Mouse (Mus musculus) hindbrain, embryonic 14.5 days (tissue): ENCODE results near the gene Ldhc. TPM values are rescaled to one million over a fixed set of nuclear protein-coding genes. Genes with fewer than 3 reads are reported as not detected.
"Not testable (repeated sequence)": the region's sequence is repeated elsewhere in the genome, so short reads cannot be mapped to it uniquely, and the experiment has no call there.

Source experiments
- ATAC-seq: fragments of 200-750 bp; cut with Nextera tagmentation; 2 replicates; pipeline ENCODE4 v1.8.0; 2017; ENCODE audit warnings: moderate number of reproducible peaks, mild to moderate bottlenecking, moderate TSS enrichment, moderate library complexity; ENCODE audit not compliant: low FRiP score
- DNase-seq: peaks from one replicate; pipeline ENCODE4 v3.0.0-alpha.2; 2015; ENCODE audit warnings: low spot score
- H3K27ac ChIP-seq: fragments of 300-500 bp; sonication (generic); 2 replicates; pipeline ENCODE4 v1.5.1; 2014; ENCODE audit warnings: mild to moderate bottlenecking, moderate library complexity
- H3K27me3 ChIP-seq: fragments of 300-500 bp; sonication (generic); 2 replicates; pipeline ENCODE4 v1.6.1; 2014; ENCODE audit warnings: mild to moderate bottlenecking, low read length, mixed read lengths; ENCODE audit not compliant: control insufficient read depth, insufficient read depth
- H3K36me3 ChIP-seq: fragments of 300-500 bp; sonication (generic); replicated peaks from 2 replicates; pipeline ENCODE4 v1.6.1; 2014; ENCODE audit not compliant: control insufficient read depth, insufficient read depth
- H3K4me1 ChIP-seq: fragments of 300-500 bp; sonication (generic); replicated peaks from 2 replicates; pipeline ENCODE4 v1.6.1; 2014; ENCODE audit warnings: antibody characterized with exemption, low read length, mixed read lengths; ENCODE audit not compliant: control insufficient read depth, insufficient read depth
- H3K4me2 ChIP-seq: fragments of 300-500 bp; sonication (generic); replicated peaks from 2 replicates; pipeline ENCODE4 v1.6.1; 2014; ENCODE audit warnings: mild to moderate bottlenecking, moderate library complexity
- H3K4me3 ChIP-seq: fragments of 300-500 bp; sonication (generic); replicated peaks from 2 replicates; pipeline ENCODE4 v1.5.1; 2014; ENCODE audit warnings: mild to moderate bottlenecking, low read length
- H3K9ac ChIP-seq: fragments of 300-500 bp; sonication (generic); 2 replicates; pipeline ENCODE4 v1.6.1; 2014
- H3K9me3 ChIP-seq: fragments of 300-500 bp; sonication (generic); 2 replicates; pipeline ENCODE4 v1.6.1; 2016; ENCODE audit warnings: low read length; ENCODE audit not compliant: control insufficient read depth
- WGBS: fragments of 180-500 bp; shearing (Covaris S2); extraction: QIAGEN DNeasy Blood & Tissue Kit; methylation state at CpG from one replicate; pipeline ENCODE4 v1.1.7; 2014; 5-methylcytosine and 5-hydroxymethylcytosine counted together
- polyA plus RNA-seq: library from polyadenylated mRNA; unstranded; fragments of >200 nt; fragmentation: Nextera tagmentation; extraction: Ambion mirVana; gene quantifications from 2 replicates; pipeline ENCODE4 v1.2.1, GENCODE M21; 2014

Ldhc gene
- polyA plus RNA-seq = 0.19 and 0.29 TPM in 2 replicates

DNA sequence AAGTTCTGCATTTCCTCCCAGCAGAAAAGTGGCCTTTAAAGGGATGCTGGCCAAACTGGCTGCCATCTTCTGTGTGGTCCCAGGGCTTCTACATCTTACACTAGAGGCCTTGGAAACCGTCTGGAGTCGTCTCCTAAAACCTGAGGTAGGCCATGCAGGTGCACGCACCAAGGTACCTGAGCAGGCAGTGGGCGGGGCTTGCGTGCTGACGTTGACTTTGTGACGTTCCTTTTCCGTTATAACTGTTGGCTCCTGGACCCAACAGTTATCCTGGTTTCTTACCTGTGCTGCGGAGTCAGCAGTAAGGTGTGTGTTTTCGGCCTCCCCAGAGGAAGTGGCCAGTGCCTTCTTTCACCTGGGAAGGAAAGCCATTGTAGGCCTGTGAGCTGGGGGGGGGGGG lies at the start of gene Ldhc:
Gene Ldhc, plus strand, starts transcription at position 208 of the 400 bp plus-strand sequence.
- DNase-seq (no peak), ATAC-seq (no peak)
- 48% methylated on average over 10 of the region's 10 CpGs for WGBS
- H3K9me3 ChIP-seq = no peaks in the 10 kb centered on the region
- H3K27me3 ChIP-seq = no peaks in the 10 kb centered on the region
- H3K9ac ChIP-seq = no peak within 1 kb of the TSS
- H3K4me1 ChIP-seq = no peaks in the 10 kb centered on the region
- 0 out of 2 replicates have a peak, but pooled peaks cover 4% of the 10 kb centered on the region for H3K36me3 ChIP-seq
- H3K4me2 ChIP-seq = no peak within 1 kb of the TSS
- H3K4me3 ChIP-seq = no peak within 1 kb of the TSS
- H3K27ac ChIP-seq = no peak within 1 kb of the TSS

DNA sequence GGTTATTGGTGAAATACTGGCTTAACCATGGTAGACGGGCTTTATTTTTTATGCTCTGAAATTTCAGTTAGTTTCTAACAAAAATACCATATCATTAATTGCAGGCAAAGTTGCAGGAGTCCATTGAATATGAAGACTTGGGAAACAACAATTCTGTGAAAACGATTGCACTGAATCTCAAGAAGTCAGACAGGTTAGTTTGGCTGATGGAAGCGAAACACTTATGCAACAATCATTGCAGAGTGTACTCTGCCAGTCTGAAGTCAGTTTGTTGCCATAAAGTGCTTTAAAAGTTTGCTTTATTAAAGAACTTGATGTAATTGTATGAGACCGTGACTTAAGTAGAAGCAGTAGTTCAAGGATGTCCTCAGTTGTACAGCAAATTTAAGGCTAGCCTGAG lies 47.0 kb upstream of the Ldhc start:
- no peak overlapping the region for H3K4me3 ChIP-seq
- no peaks in the 10 kb centered on the region for H3K9me3 ChIP-seq
- H3K9ac ChIP-seq = no peak overlapping the region
- H3K36me3 ChIP-seq = peaks cover 98% of the 10 kb centered on the region
- no peaks in the 10 kb centered on the region for H3K27me3 ChIP-seq
- no peak overlapping the region for H3K4me2 ChIP-seq
- H3K27ac ChIP-seq = no peak overlapping the region
- ATAC-seq (no peak), DNase-seq (no peak)
- no peaks in the 10 kb centered on the region for H3K4me1 ChIP-seq
- WGBS = 92% methylated on average over 4 of the region's 4 CpGs

DNA sequence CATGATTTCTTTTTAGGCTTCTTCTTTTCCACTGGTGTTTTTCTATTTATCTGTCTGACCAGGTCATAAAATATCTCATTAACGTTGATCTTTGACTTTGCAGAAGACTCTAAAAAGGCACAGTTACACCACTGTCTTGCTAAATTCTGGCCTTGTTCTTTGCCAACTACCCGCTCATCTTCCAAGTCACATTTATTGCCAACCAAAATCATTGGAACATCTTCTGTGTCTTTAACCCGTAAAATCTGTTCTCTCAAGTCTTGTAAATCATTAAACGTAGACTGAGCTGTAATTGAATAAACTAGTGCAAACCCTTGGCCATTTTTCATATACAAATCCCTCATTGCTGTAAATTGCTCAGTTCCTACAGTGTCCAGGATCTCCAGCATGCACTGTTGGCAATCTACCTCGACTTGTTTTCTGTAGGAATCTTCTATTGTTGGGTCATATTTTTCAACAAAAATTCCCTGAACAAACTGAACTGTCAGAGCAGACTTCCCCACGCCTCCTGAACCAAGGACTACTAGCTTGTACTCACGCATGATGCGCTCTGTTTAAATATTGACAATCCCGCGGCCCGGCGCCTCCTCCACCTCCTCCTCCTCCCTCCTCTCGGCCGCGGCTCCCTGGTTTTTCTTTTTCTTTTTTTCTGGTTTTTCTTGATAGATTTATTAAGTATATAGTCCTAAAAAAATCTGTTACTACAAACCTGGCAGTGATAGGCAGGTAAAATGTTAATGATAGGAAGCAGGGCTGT lies 39.9 kb upstream of the Ldhc start:
- not testable (repeated sequence) for H3K9ac ChIP-seq, H3K27me3 ChIP-seq, ATAC-seq, H3K4me2 ChIP-seq, H3K9me3 ChIP-seq, DNase-seq, H3K4me3 ChIP-seq, H3K4me1 ChIP-seq, H3K27ac ChIP-seq
- peaks cover 73% of the 10 kb centered on the region for H3K36me3 ChIP-seq
- 90% methylated on average over 15 of the region's 15 CpGs for WGBS

GRCm38 (mm10) chr7:46827046-46827802 lies 33.8 kb upstream of the Ldhc start:
- Histone ChIP-seq H3K4me1 (no peaks in the 10 kb centered on the region), H3K4me2 (no peak overlapping the region), H3K9me3 (no peaks in the 10 kb centered on the region), H3K27ac (no peak overlapping the region), H3K9ac (no peak overlapping the region), H3K4me3 (no peak overlapping the region), H3K36me3 (peaks cover 20% of the 10 kb centered on the region), H3K27me3 (no peaks in the 10 kb centered on the region)
- ATAC-seq (no peak), DNase-seq (no peak)
- WGBS = 83% methylated on average over 20 of the region's 20 CpGs

DNA sequence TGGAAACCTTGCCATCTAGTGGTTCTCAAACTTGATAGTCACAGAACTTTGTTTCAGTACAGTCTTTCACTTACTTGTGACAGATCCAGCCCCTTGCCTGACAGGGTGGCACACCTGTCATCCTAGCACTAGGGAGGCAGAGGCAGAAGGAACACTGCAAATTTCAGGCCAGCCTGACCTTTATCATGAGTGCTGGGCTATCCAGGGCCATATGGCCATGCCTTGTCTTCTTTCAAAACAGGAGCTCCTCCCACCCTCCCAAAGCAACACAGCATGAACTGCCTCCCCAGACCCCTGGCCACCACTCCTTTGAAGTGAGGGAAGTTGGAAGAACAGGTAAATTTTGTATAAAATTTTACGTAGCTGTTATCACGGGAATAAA lies 33.2 kb upstream of the Ldhc start:
- H3K4me2 ChIP-seq = no peak overlapping the region
- no peaks in the 10 kb centered on the region for H3K27me3 ChIP-seq
- ATAC-seq (no peak), DNase-seq (no peak)
- no peaks in the 10 kb centered on the region for H3K9me3 ChIP-seq
- H3K27ac ChIP-seq = no peak overlapping the region
- H3K4me3 ChIP-seq = no peak overlapping the region
- 90% methylated on average over 2 of the region's 2 CpGs for WGBS
- no peak overlapping the region for H3K9ac ChIP-seq
- no peaks in the 10 kb centered on the region for H3K4me1 ChIP-seq
- H3K36me3 ChIP-seq = peaks cover 15% of the 10 kb centered on the region

DNA sequence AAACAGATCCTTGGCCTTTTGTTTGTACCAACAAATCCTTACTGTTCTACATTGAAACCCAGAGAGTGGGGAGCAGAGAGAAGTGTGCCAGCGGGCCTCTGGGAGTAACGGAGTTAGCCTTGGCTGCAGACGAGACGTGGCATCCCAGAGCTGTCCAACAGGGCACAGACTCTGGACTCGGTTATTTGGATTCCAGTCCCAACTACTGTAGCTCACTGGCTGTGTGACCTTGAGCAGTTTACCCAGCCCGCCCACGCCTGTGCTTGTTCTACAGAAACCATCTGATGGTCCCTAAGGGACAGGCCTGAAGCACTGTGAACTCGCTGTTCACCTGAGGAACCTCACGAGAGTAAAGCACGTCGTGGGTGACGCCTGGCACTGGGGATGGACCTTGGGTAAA lies 31.1 kb upstream of the Ldhc start:
- no peaks in the 10 kb centered on the region for H3K36me3 ChIP-seq
- no peaks in the 10 kb centered on the region for H3K9me3 ChIP-seq
- no peaks in the 10 kb centered on the region for H3K27me3 ChIP-seq
- H3K27ac ChIP-seq = no peak overlapping the region
- H3K9ac ChIP-seq = no peak overlapping the region
- ATAC-seq (no peak), DNase-seq (no peak)
- WGBS = 86% methylated on average over 12 of the region's 12 CpGs
- H3K4me2 ChIP-seq = no peak overlapping the region
- H3K4me3 ChIP-seq = no peak overlapping the region
- H3K4me1 ChIP-seq = peaks cover 1% of the 10 kb centered on the region; the same call in 1 of the 2 replicates

DNA sequence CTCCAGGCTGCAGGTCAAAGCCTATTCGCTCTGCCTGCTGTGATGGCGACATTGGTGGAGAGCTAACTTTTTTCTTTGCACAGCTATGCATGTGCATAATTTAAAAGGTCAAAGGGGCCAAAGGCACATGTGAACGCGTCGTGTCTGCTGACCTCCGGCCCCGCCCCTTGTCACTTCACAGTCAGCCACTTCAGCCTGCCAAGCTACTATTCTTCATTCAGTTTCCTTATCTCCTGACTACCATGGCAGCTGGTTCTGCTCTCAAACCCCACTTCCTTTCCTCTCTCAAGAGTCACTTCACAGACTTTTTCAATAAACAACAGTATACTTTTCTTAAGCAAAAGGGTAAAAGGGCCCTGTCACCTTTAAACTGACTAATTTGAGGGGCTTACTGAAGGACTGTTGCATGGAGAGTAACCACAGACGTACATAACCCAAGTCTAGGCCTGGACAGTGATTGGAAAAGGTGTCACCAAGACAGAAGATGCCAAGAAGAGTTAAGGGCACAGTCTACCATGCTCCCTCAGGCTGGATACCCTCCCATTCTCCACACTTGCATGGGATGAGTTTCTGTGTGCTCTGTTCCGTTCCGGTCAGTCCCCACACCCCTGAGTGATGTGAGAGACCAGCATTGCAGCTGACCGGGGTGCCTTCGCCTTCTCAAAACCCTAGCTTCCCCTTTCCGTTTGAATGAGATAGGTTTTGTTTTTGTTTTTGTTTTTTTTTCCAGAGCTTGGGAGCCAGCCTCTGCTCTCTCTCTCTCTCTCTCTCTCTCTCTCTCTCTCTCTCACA lies 30.0 kb upstream of the Ldhc start:
- ATAC-seq (no peak), DNase-seq (no peak)
- Histone ChIP-seq H3K4me3 (no peak overlapping the region), H3K9me3 (no peaks in the 10 kb centered on the region), H3K27ac (no peak overlapping the region), H3K36me3 (no peaks in the 10 kb centered on the region), H3K27me3 (no peaks in the 10 kb centered on the region), H3K9ac (no peak overlapping the region), H3K4me1 (peaks cover 8% of the 10 kb centered on the region; the same call in 1 of the 2 replicates), H3K4me2 (no peak overlapping the region)
- 51% methylated on average over 13 of the region's 13 CpGs for WGBS

- Histone ChIP-seq H3K27ac (no peak overlapping the region), H3K9me3 (no peaks in the 10 kb centered on the region), H3K27me3 (no peaks in the 10 kb centered on the region), H3K36me3 (no peaks in the 10 kb centered on the region), H3K9ac (no peak overlapping the region), H3K4me2 (no peak overlapping the region), H3K4me3 (no peak overlapping the region), H3K4me1 (peaks cover 8% of the 10 kb centered on the region; the same call in 1 of the 2 replicates)
- no peak for DNase-seq
- no peak for ATAC-seq
- 87% methylated on average over 8 of the region's 8 CpGs for WGBS
Measured at GRCm38 (mm10) chr7:46831693-46832092, 29.3 kb upstream of the Ldhc start.
